Mouse (Mus musculus) spleen, adult 2 months (tissue): ENCODE measurements around the gene Elmo1.

Experiments
- CTCF ChIP-seq: fragments of 200-500 bp; IDR thresholded peaks from 2 replicates; pipeline ENCODE4 v1.5.1; 2011; ENCODE audit warnings: mild to moderate bottlenecking, inconsistent platforms; ENCODE audit not compliant: insufficient read depth, insufficient read length, insufficient replicate concordance; ENCODE audit errors: extremely low read depth
- POLR2A ChIP-seq: fragments of 200-500 bp; IDR thresholded peaks from 2 replicates; pipeline ENCODE4 v1.6.1; 2011; ENCODE audit warnings: low read depth, low read length, inconsistent platforms

GRCm38 (mm10) chr13:20297841-20298240 lies 207.4 kb downstream of the Elmo1 start:
- TF ChIP-seq CTCF (peak; percentile 51; the same call in 1 of the 2 replicates), POLR2A (no peak)
